Mouse (Mus musculus) heart, adult 8-10 months (tissue): ENCODE measurements around the gene Olr1. TPM values are rescaled to one million over a fixed set of nuclear protein-coding genes. Genes with fewer than 3 reads are reported as not detected.

Experiments used
- DNase-seq: peaks from one replicate; pipeline ENCODE4 v3.0.0; 2022; ENCODE audit warnings: low spot score
- total RNA-seq, 4 experiments: library from RNA; stranded (reverse); gene quantifications; 2 replicates each; pipeline ENCODE4 v1.2.4; 2022

Olr1 gene
- under 1 TPM in 2 of 4 experiments, not detected in 2; 0.20 to 0.31 TPM for total RNA-seq

DNA sequence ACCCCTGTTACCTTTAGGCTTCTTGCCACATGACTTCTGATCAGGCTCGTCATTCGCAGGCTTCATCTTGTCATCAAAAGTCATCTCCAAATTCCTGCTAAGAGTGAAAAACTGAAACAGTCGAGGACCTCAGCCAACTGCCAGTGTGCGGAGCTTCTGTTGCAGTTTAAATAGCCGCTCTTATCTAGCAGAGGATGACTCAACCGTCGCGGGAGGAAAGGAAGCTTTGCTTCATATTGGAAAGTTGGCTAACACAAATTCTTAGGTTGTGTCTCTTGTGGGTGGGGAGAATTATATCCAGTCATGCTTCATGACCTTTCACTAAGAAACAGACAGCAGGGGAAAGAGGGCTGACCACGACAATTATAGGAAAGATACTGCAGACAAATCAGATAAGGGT is at the start of gene Olr1:
Gene Olr1, minus strand, starts transcription at position 142 of the 400 bp plus-strand sequence.
- no peak for DNase-seq

- no peak for DNase-seq
Observed at GRCm38 (mm10) chr6:129548009-129548408, 41.0 kb upstream of the Olr1 start.

- no peak for DNase-seq
Observed at GRCm38 (mm10) chr6:129547277-129547676, 40.3 kb upstream of the Olr1 start.

DNA sequence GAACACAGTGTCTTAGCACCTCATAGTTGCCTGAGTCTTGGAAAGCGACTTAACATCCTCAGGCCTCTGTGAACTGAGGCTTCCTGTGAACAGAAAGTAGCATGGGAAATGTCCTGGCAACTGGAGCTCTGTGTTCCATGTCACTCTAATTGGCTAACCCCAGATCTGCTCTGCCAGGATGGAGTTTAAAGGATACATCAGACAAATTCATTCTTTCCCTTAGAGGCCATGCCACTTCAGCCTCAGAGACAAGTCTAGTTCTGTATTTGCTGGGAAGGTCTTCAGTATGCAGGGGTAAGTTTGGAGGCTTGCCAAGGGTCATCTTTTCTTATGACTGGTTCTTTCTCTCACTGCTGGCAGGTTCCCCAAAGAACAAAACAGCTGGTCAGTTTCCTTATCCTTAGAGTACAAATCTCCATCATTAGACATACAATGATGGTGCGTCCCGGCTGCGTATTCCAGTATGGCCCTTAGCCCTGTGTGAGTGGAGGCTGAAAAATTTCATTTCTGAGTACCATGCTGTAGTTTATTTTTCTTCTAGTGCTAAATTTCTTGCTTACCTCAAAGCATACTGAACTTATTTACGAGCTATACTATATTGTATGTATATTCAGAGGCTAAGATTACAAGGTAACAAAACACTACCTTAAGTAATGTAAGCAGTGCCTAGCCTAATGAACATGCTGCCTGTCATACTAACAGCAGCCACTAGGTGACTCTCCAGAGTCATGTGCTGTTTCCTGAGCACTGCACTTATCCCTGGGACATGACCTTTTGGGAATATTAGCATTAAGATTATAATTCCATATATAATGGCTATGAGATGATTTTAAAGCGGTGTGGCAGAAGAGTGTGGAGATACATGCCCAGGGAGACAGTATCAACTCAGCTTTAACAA is 37.0 kb upstream of the Olr1 start:
- DNase-seq = peak; percentile 63

DNA sequence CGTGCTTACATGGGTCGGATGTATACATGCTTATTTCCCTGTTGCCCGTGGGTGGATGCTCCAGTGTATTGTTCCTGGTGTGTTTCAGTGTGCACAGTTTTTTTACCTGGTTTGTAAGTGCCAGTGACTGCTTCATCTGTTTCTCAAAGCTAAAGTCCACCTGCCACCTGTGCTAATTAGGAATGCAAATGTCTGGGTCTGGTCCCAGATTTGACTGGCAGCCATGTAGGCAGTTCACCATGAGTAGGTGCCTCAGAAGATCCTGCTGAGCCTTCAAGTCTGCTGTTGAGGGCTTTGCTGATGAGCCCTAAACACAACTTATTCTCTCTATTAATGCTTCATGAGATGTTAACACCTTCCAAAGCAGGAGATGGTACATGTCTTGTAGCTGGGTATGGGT is 35.6 kb upstream of the Olr1 start:
- DNase-seq = no peak

DNA sequence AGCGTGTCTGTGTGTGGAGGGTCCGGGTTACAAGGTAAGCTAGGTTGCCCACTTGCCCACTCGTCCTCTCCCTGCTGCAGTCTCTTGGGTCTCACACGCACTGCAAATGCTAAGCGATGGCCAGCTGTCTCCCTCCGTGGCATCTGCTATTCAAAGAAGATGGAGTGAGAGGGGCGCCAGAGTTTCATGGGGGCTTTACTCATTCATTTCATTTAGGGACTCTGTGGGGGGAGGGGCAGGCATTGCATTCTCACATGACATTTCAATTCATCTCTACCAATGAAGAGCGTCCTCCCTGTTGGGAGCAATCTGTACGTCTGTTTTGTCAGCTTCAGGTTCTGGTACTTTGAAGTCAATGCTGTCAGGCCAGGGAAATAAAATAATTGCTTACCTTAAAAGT is 35.0 kb upstream of the Olr1 start:
- no peak for DNase-seq

DNA sequence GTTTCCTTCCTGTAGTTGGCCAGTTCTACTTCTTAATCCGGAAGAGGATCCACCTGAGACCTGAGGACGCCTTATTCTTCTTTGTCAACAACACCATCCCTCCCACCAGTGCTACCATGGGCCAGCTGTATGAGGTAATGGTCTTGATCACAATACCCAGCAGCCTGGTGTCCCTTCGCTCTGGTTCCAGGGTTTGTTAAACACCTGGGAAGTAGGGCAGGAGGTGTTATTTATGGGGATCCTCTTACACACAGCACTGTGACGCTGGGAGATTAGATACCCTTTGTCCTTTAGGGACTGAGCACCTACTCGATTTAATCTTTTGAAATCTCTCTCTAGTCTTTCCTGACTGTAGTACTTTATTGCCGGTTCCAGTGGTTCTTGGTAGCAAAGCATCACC is 31.6 kb upstream of the Olr1 start:
- no peak for DNase-seq

DNA sequence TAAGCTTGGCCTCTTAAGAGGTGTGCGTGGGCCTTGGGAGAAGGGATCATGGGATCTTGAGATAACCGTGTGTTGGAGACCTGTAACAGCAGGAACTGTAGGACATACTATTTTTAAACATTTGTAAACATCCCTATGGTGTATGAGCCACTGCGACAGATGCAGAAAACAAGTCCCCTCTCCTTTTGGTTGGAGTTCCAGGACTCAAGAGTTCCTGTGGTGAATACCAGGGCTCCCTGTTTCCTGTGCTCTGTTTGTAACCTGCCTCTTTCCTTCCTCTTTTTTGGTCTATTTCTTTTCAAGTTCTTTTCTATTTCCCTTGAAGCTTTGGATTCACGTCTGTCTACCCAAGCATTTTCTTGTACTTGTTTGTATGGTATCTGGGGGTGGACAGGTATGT is 28.8 kb upstream of the Olr1 start:
- DNase-seq = no peak

- no peak for DNase-seq
Observed at GRCm38 (mm10) chr6:129534627-129535190, 27.7 kb upstream of the Olr1 start.

DNA sequence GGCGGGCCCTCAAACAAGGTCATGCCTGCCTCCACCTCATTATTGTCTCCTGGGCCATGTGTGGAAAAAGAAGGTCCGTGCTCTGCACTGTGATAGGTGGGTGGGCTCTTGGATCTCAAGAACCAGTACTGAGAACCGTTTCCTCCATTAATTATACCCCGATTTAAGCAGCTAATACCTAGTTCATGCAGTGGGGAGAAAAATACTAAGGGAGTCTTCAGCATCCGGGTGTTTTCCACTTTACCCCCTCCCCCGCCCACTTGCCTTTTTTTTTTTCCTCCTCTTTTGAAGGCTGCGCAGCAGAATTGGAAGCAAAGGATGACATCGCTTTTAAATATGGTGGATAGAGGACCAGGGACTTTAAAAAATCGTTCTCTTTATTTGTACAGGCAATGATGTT is 27.1 kb upstream of the Olr1 start:
- DNase-seq = peak; percentile 21

DNA sequence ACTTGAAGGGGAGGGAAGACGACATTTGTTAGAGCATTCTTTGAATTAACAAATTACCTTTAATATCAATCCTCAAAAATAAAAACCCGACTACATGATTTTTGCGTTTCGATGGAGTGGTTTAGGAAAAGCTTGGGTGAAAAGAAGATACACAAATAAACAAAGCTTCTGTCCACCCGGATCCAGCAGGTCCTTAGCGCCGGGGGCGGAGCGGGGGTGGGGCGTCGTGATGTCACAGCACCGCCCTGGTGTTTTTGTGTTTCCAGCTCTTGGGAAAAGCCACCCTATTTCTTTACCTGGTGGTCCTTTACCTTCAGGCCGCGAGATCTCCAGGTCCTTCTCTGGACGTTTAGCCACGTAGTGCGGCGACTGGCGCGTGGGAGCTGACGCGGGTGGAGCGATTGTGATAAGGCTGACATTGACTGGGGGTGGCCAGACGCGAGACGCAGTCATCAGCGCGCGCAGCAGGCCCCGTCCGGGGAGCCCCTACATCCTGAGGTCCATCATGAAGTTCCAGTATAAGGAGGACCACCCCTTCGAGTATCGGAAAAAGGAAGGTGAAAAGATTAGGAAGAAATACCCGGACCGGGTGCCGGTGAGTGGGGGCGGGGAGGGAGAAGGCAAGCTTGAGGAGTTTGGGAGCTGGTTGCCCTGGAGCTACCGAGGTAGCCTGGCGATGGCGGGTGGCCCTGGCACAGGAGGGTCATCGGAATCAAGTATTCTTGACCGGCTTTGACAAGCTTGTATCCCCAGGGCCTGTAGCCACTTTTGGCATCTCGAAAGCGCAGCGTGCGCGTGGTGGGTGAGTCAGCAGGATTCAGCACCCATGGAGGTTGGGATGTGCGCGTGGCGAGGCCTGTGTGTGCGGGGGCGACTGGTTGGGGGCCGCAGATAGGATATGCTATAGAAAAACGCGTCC is 26.2 kb upstream of the Olr1 start, which contains the start of gene Gabarapl1:
Gene Gabarapl1, plus strand, starts transcription at position 219 of the 919 bp plus-strand sequence.
- DNase-seq = peak; percentile 89

GRCm38 (mm10) chr6:129532556-129532941 is 25.6 kb upstream of the Olr1 start:
- peak; percentile 83 for DNase-seq

GRCm38 (mm10) chr6:129530261-129530660 is 23.3 kb upstream of the Olr1 start:
- DNase-seq = no peak

GRCm38 (mm10) chr6:129529605-129530004 is 22.6 kb upstream of the Olr1 start:
- DNase-seq = no peak

GRCm38 (mm10) chr6:129527416-129527815 is 20.5 kb upstream of the Olr1 start:
- no peak for DNase-seq

GRCm38 (mm10) chr6:129526069-129526468 is 19.1 kb upstream of the Olr1 start:
- no peak for DNase-seq

- peak; percentile 46 for DNase-seq
Observed at GRCm38 (mm10) chr6:129517752-129518408, 10.9 kb upstream of the Olr1 start.

GRCm38 (mm10) chr6:129516388-129516787 is 9.4 kb upstream of the Olr1 start:
- no peak for DNase-seq

DNA sequence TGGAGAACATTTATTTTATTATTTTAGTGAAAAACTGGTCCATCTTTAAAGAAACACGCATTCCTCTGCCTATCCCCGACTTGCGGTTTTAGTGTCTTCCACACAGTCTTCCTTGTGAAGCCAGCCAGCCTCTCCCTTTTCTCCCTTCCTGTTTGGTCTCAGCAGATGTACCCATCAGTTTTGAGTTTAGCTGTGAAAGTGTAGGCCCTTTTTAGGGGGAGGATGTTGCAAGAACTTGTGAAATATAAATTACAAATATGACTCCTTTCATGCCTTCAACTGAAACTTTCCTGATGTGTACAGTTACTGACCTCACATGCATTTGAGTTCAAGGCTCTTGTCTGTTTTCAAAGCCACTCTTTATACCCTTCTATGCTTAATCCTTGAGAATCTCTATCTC is 8.1 kb upstream of the Olr1 start:
- no peak for DNase-seq

DNA sequence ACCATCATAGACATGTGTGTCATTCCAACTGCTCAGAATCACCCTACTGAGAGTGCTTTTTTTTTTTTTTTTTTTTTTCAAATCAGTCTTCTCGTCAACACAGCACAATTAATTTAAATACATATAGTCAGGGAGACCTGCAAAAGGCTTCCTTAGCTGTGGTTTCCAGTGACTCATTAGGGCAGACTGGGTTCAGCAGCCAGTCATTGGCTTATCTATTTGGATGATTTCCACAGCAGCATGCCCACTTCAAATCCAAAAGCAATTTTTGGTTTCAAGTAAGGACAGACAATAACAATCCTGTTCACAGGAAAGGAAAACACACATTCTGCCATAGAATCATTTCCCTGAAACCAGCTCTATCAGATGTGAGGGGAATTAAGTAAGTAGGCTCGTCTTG is 7.4 kb upstream of the Olr1 start:
- DNase-seq = no peak

DNA sequence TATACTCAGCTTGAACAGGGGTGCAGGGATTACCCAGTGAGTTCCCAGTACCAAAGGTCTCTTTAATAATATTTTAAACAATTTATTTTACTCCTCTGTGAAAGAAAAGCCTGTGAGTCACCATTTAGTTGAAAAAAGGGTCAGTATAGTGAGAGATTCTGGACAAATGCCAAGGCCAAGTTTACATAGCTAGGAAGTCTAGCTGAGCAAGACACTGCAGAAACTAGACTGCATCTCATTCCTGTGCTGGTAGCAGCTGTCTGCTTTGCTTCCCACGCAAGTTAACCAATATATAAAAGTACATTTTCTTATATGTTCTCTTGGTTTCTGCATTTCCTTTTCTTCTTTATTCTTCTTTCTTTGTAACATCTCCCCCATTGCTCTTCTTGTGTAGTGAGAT is 6.4 kb upstream of the Olr1 start:
- DNase-seq = no peak

GRCm38 (mm10) chr6:129512868-129513267 is 5.9 kb upstream of the Olr1 start:
- no peak for DNase-seq
